Mouse (Mus musculus) CH12.LX (cell line): Measurements from ENCODE around the gene Mocs3. TPM values are rescaled to one million over a fixed set of nuclear protein-coding genes. Genes with fewer than 3 reads are reported as not detected.
A peak's percentile ranks its signal among the peaks of the same experiment; 100 is the strongest.

Experiments used
- DNase-seq: peaks from one replicate; pipeline ENCODE4 v3.0.0-alpha.2; 2013; ENCODE audit errors: extremely low read depth
- H3K27ac ChIP-seq: 2 replicates; pipeline ENCODE4 v1.5.1; 2012; ENCODE audit warnings: low read depth, mild to moderate bottlenecking, control low read depth, moderate library complexity; ENCODE audit not compliant: insufficient read depth
- H3K27me3 ChIP-seq: replicated peaks from 2 replicates; pipeline ENCODE3; 2012; ENCODE audit warnings: inconsistent platforms
- H3K36me3 ChIP-seq, 2 experiments: replicated peaks in 1 of 2; 2 replicates each; pipeline versions ENCODE3 to v1.6.1; 2012; ENCODE audit warnings: inconsistent platforms in 1 of 2, low read length in 1 of 2, mild to moderate bottlenecking in 1 of 2, mixed read lengths in 1 of 2, moderate library complexity in 1 of 2; ENCODE audit not compliant: control insufficient read depth in 1 of 2, insufficient read depth in 1 of 2
- H3K4me1 ChIP-seq, 2 experiments: 2 replicates each; pipeline ENCODE4 v1.6.1; 2012; ENCODE audit warnings: inconsistent platforms in 1 of 2, moderate library complexity in 1 of 2; ENCODE audit not compliant: insufficient read depth in 2 of 2, control insufficient read depth in 1 of 2
- H3K4me2 ChIP-seq: 2 replicates; pipeline ENCODE4 v1.6.1; 2012; ENCODE audit warnings: low read depth, mild to moderate bottlenecking, control low read depth; ENCODE audit not compliant: poor library complexity, insufficient read depth, severe bottlenecking
- H3K4me3 ChIP-seq, 3 experiments: fragments of 150-350 bp in 1 of 3; sonication (generic) in 1 of 3; replicated peaks in 1 of 3; 2 replicates each; pipeline versions ENCODE3 to v1.5.1; 2011 to 2012; ENCODE audit warnings: low read depth in 2 of 3, low read length in 2 of 3, mild to moderate bottlenecking in 2 of 3, moderate library complexity in 2 of 3, control low read depth in 1 of 3, improper control_type of control experiment in 1 of 3, inconsistent platforms in 1 of 3, mixed read lengths in 1 of 3; ENCODE audit not compliant: poor library complexity in 1 of 3
- H3K79me2 ChIP-seq: replicated peaks from 2 replicates; pipeline ENCODE4 v1.6.1; 2012; ENCODE audit warnings: mild to moderate bottlenecking, moderate library complexity; ENCODE audit not compliant: control insufficient read depth, poor library complexity, insufficient read depth, severe bottlenecking; ENCODE audit errors: extremely low read depth
- H3K9ac ChIP-seq: 2 replicates; pipeline ENCODE4 v1.6.1; 2012; ENCODE audit warnings: low read depth, mild to moderate bottlenecking, control low read depth, moderate library complexity; ENCODE audit not compliant: insufficient read depth
- H3K9me3 ChIP-seq: replicated peaks from 2 replicates; pipeline ENCODE3; 2012; ENCODE audit warnings: low read length, inconsistent platforms, mixed read lengths
- CHD1 ChIP-seq: IDR thresholded peaks from 2 replicates; pipeline ENCODE4 v1.6.1; 2012; ENCODE audit warnings: low read depth, low read length, improper control_type of control experiment, inconsistent platforms
- CHD2 ChIP-seq: IDR thresholded peaks from 2 replicates; pipeline ENCODE4 v1.6.1; 2011; ENCODE audit warnings: low read length, improper control_type of control experiment
- CTCF ChIP-seq, 2 experiments: IDR thresholded peaks in 1 of 2; conservative IDR thresholded peaks in 1 of 2; 2 replicates each; pipeline ENCODE4 v1.5.1; 2011 to 2012; ENCODE audit warnings: low read depth in 2 of 2, low read length in 2 of 2, improper control_type of control experiment in 1 of 2, inconsistent platforms in 1 of 2, mild to moderate bottlenecking in 1 of 2, moderate library complexity in 1 of 2
- ELF1 ChIP-seq: IDR thresholded peaks from 2 replicates; pipeline ENCODE4 v1.6.1; 2014; ENCODE audit warnings: low read depth, mild to moderate bottlenecking, inconsistent platforms, low read length, improper control_type of control experiment
- ETS1 ChIP-seq: conservative IDR thresholded peaks from 2 replicates; pipeline ENCODE4 v1.6.1; 2012; ENCODE audit warnings: low read depth, mild to moderate bottlenecking, inconsistent platforms, low read length, improper control_type of control experiment, moderate library complexity
- IRF4 ChIP-seq: IDR thresholded peaks from 2 replicates; pipeline ENCODE4 v1.6.1; 2014; ENCODE audit warnings: low read depth, mild to moderate bottlenecking, inconsistent platforms, low read length, improper control_type of control experiment
- JUND ChIP-seq: conservative IDR thresholded peaks from 2 replicates; pipeline ENCODE4 v1.6.1; 2011; ENCODE audit warnings: low read depth, low read length, improper control_type of control experiment
- KAT2A ChIP-seq: IDR thresholded peaks from 2 replicates; pipeline ENCODE4 v1.6.1; 2012; ENCODE audit warnings: low read length, improper control_type of control experiment, inconsistent platforms; ENCODE audit not compliant: insufficient replicate concordance
- MAX ChIP-seq: IDR thresholded peaks from 2 replicates; pipeline ENCODE4 v1.6.1; 2011; ENCODE audit warnings: low read length, improper control_type of control experiment
- MAZ ChIP-seq: IDR thresholded peaks from 2 replicates; pipeline ENCODE4 v1.6.1; 2012; ENCODE audit warnings: low read depth, mild to moderate bottlenecking, inconsistent platforms, low read length, improper control_type of control experiment, moderate library complexity
- MXI1 ChIP-seq: IDR thresholded peaks from 2 replicates; pipeline ENCODE4 v1.6.1; 2011; ENCODE audit warnings: mild to moderate bottlenecking, low read depth, low read length, improper control_type of control experiment
- PAX5 ChIP-seq: IDR thresholded peaks from 2 replicates; pipeline ENCODE4 v1.6.1; 2012; ENCODE audit warnings: low read length, inconsistent platforms, mixed read lengths
- POLR2A ChIP-seq: IDR thresholded peaks from 2 replicates; pipeline ENCODE4 v1.6.1; 2011; ENCODE audit warnings: low read depth, mild to moderate bottlenecking, improper control_type of control experiment, low read length
- POLR2AphosphoS2 ChIP-seq: IDR thresholded peaks from 2 replicates; pipeline ENCODE4 v1.6.1; 2011; ENCODE audit warnings: low read depth, low read length, improper control_type of control experiment
- RAD21 ChIP-seq: IDR thresholded peaks from 2 replicates; pipeline ENCODE4 v1.6.1; 2011; ENCODE audit warnings: low read depth, mild to moderate bottlenecking, low read length, improper control_type of control experiment, moderate library complexity
- RCOR1 ChIP-seq: conservative IDR thresholded peaks from 2 replicates; pipeline ENCODE4 v1.6.1; 2012; ENCODE audit warnings: low read depth, mild to moderate bottlenecking, inconsistent platforms, low read length, improper control_type of control experiment
- SIN3A ChIP-seq: IDR thresholded peaks from 2 replicates; pipeline ENCODE4 v1.6.1; 2012; ENCODE audit warnings: low read length, improper control_type of control experiment, inconsistent platforms
- TBP ChIP-seq: conservative IDR thresholded peaks from 2 replicates; pipeline ENCODE4 v1.6.1; 2011; ENCODE audit warnings: low read depth, low read length, improper control_type of control experiment
- ZC3H11A ChIP-seq: IDR thresholded peaks from 2 replicates; pipeline ENCODE4 v1.6.1; 2012; ENCODE audit warnings: low read depth, mild to moderate bottlenecking, inconsistent platforms, low read length, improper control_type of control experiment
- ZKSCAN1 ChIP-seq: IDR thresholded peaks from 2 replicates; pipeline ENCODE4 v1.6.1; 2012; ENCODE audit warnings: low read depth, inconsistent platforms, low read length, improper control_type of control experiment, borderline replicate concordance
- dilution Hi-C: fragments of 300-500 bp; cut with MboI; formaldehyde crosslinking; loops from 2 replicates; pipeline ENCODE4 v1.14.3; 2020; ENCODE audit warnings: low sequenced_read_pairs; ENCODE audit not compliant: extremely low pct_unique_long_range_greater_than_20kb, extremely low pct_ligation_motif_present
- in situ Hi-C: fragments of 300-500 bp; cut with MboI; formaldehyde crosslinking; loops from 3 replicates; pipeline ENCODE4 v1.14.3; 2019; ENCODE audit warnings: low sequenced_read_pairs, low pct_ligation_motif_present, low pct_unique_long_range_greater_than_20kb, mixed read lengths
- polyA plus RNA-seq: library from polyadenylated mRNA; unstranded; fragments of >175 nt; gene quantifications from 2 replicates; pipeline ENCODE4 v1.2.1, GENCODE M21; 2012; ENCODE audit warnings: low read depth; ENCODE audit not compliant: insufficient read length
- total RNA-seq, 2 experiments: library from RNA; depleted of rRNA; stranded (reverse); fragments of 300-350 nt in 1 of 2; fragments of >200 nt in 1 of 2; gene quantifications; 2 replicates each; pipeline ENCODE4 v1.2.3; 2012 to 2014

Gene Mocs3
- total and polyA plus RNA-seq, 3 experiments, result 7.6 to 10.6 (median 9.5) TPM

- Histone ChIP-seq H3K79me2 (no peaks in the 10 kb centered on the region), H3K4me1 (peaks cover 18 to 27% of the 10 kb centered on the region in 2 experiments), H3K4me2 (no peak overlapping the region), H3K4me3 (no peak overlapping the region), H3K27ac (no peak overlapping the region), H3K9me3 (no peaks in the 10 kb centered on the region), H3K9ac (no peak overlapping the region), H3K36me3 (peaks cover 0 to 3% of the 10 kb centered on the region in 2 experiments), H3K27me3 (peaks cover 3% of the 10 kb centered on the region)
- TF ChIP-seq MXI1, result no peak
- no peak for TF ChIP-seq POLR2AphosphoS2
- no peak for TF ChIP-seq SIN3A
- no peak for TF ChIP-seq ZC3H11A
- no peak for TF ChIP-seq ELF1
- TF ChIP-seq RAD21, result no peak
- TF ChIP-seq CHD2, result no peak
- TF ChIP-seq CHD1, result no peak
- TF ChIP-seq MAZ, result no peak
- no peak for TF ChIP-seq IRF4
- TF ChIP-seq KAT2A, result no peak
- TF ChIP-seq TBP, result no peak
- TF ChIP-seq ETS1, result no peak
- TF ChIP-seq POLR2A, result no peak
- TF ChIP-seq ZKSCAN1, result no peak
- TF ChIP-seq RCOR1, result no peak
- TF ChIP-seq PAX5, result no peak
- no peak for DNase-seq
- dilution Hi-C loops, result no loop called here
- in situ Hi-C loops, result no loop called here
These were observed 30.5 kb downstream of the Mocs3 start for GRCm38 (mm10) chr2:168260900-168261299.

- Histone ChIP-seq H3K9me3 (peaks cover 13% of the 10 kb centered on the region), H3K36me3 (peaks cover 0 to 3% of the 10 kb centered on the region in 2 experiments), H3K79me2 (no peaks in the 10 kb centered on the region), H3K9ac (no peak overlapping the region), H3K4me2 (no peak overlapping the region), H3K27me3 (peaks cover 24% of the 10 kb centered on the region), H3K4me1 (peaks cover 0 to 5% of the 10 kb centered on the region in 2 experiments; a peak in 1 of 4 replicates), H3K4me3 (no peak overlapping the region), H3K27ac (no peak overlapping the region)
- dilution Hi-C loops (no loop called here), in situ Hi-C loops (no loop called here)
- TF ChIP-seq JUND (no peak), CTCF (conservative IDR thresholded peaks at IDR 0.05 in 1 of 2, IDR thresholded peaks at IDR 0.05 in 1 of 2; ENCODE audit: low read depth in 2 of 2, low read length in 2 of 2) (peak; percentile 11 to 40; a peak in 2 of 4 replicates), MAX (no peak), CHD2 (no peak)
- peak; percentile 7 for DNase-seq
These were observed 37.6 kb downstream of the Mocs3 start for GRCm38 (mm10) chr2:168268033-168268432.
